Mouse (Mus musculus) cortical plate, adult 2 months (tissue): ENCODE data around the gene Vmn2r96.
"Not testable (repeated sequence)": the region's sequence is repeated elsewhere in the genome, so short reads cannot be mapped to it uniquely, and the experiment has no call there.

Source experiments
- CTCF ChIP-seq: fragments of 200-500 bp; IDR thresholded peaks from 2 replicates; pipeline ENCODE4 v1.5.1; 2011; ENCODE audit warnings: mild to moderate bottlenecking, control low read depth, low read length; ENCODE audit not compliant: insufficient read depth; ENCODE audit errors: extremely low read depth
- POLR2A ChIP-seq: fragments of 200-500 bp; IDR thresholded peaks from 2 replicates; pipeline ENCODE4 v1.6.1; 2011; ENCODE audit warnings: mild to moderate bottlenecking, low read length, control low read depth; ENCODE audit not compliant: insufficient read depth; ENCODE audit errors: extremely low read depth

DNA sequence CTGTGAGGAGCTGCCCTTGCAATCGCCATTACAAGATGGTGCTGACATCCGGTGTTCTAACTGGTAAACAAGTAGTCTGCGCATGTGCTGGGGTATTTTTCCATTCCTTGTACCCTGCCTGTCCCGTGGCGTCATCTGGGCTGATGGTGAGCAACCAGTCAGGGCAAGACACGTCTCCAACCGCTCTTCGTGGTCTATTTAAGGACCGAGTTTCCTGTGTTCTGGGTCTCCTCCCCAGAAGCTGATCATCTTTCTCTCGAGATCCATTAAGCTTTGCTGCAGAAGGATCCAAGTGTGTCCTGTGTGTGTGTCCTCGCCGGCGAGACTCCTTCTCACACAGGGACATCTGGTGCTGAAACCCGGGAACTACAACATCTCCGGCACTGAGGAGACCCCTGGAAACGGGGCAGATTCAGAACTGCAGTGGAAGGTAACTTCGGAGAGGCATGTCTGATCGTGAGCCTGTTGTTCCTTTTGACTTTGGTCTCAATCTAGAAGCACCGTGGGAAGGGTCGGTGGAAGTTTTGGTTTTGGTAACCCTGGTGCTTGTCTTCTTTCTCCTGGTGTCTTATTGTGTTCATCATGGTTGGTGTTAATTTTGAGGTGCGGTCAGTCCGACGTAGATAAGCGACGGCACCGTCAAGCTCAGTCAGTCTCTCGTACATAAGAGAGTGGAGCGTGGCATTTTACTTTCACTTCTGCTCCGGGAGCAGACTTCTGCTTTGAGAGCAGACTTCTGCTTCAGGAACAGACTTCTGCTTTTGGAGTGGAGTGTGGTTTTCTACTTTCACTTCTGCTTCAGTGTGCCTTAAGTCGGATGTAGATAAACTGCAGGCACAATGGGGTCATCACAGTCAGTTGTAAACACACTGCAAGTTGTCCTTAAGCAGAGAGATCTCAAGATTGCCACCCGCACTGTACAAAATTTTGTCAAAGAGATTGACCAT is 14.5 kb upstream of the Vmn2r96 start:
- not testable (repeated sequence) for TF ChIP-seq CTCF, POLR2A
